Mouse (Mus musculus): ENCODE measurements around the gene Mrpl39. TPM values are rescaled to one million over a fixed set of nuclear protein-coding genes. Genes with fewer than 3 reads are reported as not detected.

Mrpl39 gene
- total and polyA plus RNA-seq, 3 experiments = 16.9 to 48.8 (median 44.0) TPM

DNA sequence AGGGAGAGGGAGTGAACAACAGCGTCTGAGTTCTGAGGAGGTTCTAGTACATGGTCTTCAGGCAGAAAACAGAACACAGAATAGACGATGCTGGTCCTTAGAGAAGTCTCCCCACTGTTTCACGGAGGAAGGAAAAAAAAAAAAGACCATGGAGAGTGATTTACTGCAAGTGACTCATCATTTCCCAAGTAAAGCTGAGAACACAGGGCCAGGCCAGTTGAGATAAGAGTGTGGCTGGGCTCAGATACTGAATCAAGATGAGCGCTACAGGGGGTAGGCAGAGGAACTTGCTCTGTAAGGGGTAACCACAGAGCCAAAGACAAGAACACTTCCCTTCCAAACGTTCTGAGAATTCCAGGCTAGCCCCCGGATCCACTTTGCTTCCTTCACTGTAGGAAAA, 36.8 kb downstream of the Mrpl39 start:
- DNase-seq = peak; percentile 39

DNA sequence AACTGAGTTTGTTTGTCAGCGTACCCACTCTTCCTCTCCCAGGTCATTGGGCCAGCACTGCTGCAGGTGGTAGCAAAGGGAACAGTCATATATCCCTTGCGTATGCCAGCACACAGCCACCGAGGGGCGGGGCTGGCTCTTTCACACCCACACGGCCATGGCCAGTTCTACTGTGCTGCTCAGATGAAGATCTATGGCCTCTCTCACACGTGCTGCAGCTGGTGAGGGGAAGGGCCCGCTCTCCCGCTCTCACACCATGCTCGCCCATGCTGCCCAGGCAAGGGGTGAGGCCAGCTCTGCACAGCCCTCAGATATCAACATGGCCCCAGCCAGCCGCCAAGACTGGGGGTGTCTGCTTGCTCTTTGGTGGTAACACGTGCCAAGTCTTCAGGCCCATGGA, 39.4 kb downstream of the Mrpl39 start:
- DNase-seq = no peak

DNA sequence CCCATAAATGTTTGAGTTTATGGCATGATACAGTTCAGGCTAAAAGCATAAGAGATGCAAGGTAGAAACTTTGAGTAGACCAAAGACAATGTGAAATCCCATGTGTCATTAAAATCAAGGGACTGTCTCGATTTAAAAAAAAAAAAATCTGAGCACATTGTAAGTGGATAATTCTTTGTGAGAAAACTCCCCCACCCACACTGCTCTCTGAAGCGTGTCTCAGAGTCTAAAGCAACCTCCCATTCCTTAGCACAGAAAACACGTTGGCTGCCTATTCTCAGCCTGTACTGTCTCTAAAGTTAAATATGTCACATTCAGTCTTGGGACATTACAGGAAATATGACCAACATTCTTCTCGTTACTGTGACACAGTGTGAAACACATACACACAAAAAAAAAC, 53.6 kb downstream of the Mrpl39 start:
- no peak for DNase-seq

DNA sequence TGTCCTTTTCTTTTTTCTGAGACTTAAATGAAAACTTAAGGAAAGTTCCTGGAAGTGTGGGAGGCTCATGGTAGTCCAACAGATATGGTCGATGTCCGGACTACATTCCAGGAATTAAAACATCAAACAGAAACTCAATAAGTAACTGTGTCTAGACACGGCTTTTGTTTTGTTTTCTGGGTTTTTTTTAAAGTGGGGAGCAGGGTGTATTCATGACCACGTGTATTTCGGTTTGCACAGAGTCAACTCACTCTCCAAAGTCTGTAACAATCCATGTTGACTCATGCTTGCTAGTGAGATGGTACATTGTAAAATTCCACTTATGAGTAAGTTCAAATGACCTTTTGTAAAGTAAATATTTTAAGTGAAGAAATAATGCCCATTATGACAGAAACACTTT, 54.8 kb downstream of the Mrpl39 start:
- no peak for DNase-seq

DNA sequence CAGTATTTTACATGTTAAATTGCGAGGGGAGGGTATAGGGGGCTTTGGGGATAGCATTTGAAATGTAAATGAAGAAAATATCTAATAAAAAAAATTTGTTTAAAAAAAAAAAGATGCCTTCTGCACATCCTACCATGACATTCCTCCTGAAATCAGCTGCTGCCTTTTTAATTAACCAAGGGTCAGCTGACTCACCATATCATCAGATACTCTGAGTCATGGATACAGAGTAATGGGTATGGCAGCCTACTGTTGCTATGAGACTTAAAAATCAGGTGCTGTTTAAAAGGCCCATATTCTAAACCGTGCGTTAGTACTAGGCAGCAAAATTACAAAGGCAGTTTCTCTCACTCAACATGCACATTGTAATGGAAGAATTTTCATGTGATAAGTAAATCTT, 58.2 kb downstream of the Mrpl39 start:
- DNase-seq = no peak

Small RNA genes within 50 kb of the gene (microRNA-seq; reads per million reads assigned to microRNA genes)
- 386 to 402 reads per million in 2 experiments for gene Mir155

Other genes starting within 250 kb of the Mrpl39 start
- gene A730009L09Rik, start 220.6 kb downstream of the Mrpl39 start, total RNA-seq (2021) = not detected
- gene A730009L09Rik, start 220.6 kb downstream of the Mrpl39 start, polyA plus RNA-seq (2012; rRNA removed) = not detected in 2 replicates
- 10 to 100 TPM; 11.5 to 15.0 TPM for gene Jam2, start 38.4 kb upstream of the Mrpl39 start, total RNA-seq (2021)
- 4.5 and 4.8 TPM in 2 replicates for gene Jam2, start 38.4 kb upstream of the Mrpl39 start, polyA plus RNA-seq (2012; rRNA removed)
- 10 to 100 TPM; 44.1 to 46.1 TPM for gene Gabpa, start 99.2 kb upstream of the Mrpl39 start, total RNA-seq (2021)
- 2.6 and 2.7 TPM in 2 replicates for gene Gabpa, start 99.2 kb upstream of the Mrpl39 start, polyA plus RNA-seq (2012; rRNA removed)
- gene Atp5j, start 99.9 kb upstream of the Mrpl39 start, total RNA-seq (2021) = 100 to 1,000 TPM; 451 to 484 TPM
- 192 and 291 TPM in 2 replicates for gene Atp5j, start 99.9 kb upstream of the Mrpl39 start, polyA plus RNA-seq (2012; rRNA removed)